Mouse (Mus musculus): ENCODE results near the gene Ccdc82.

DNA sequence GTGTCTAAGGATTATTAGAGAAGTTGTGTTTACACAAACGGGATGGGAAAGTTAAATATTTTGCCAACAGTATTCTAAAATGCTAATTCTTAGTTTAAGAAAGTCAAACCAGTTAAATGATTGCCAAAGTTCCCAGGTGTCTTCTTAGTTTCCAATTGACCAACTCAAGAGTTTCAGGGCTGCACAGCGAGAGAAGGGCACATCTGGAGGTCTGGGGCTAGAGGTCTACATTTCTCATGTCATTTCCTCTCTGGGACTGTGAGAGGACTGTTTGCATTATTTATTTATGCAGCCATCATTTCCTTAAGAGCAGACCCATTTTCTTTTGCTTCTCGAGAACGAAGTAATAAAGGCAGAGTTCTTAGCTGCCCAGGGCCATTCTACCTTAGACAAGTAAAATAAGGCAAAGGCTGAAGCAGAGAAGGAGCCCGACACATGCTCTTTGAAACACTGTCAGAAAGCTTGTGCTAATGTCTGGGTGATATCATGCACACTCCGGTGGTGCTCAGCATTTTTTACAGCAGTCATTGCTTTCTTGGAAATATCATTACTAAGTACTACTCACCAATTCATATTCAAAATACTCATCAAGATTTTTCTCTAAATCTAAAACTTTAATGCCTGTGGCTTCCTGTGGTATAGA lies 55.5 kb downstream of the Ccdc82 start:
- TF ChIP-seq GATA1 (IDR thresholded peaks at IDR 0.05; ENCODE audit: low read length) (no peak), TAL1 (IDR thresholded peaks at IDR 0.05; ENCODE audit: low read length) (no peak)

All from erythroblast, embryonic 14.5 days (primary cell).